Mouse (Mus musculus) limb, embryonic 11.5 days (tissue): ENCODE results near the gene Ddx1. TPM values are rescaled to one million over a fixed set of nuclear protein-coding genes. Genes with fewer than 3 reads are reported as not detected.
A peak's percentile ranks its signal among the peaks of the same experiment; 100 is the strongest.

Source experiments
- ATAC-seq: fragments of 200-750 bp; cut with Nextera tagmentation; 2 replicates; pipeline ENCODE4 v1.8.0; 2017; ENCODE audit warnings: low read depth; ENCODE audit not compliant: insufficient number of reproducible peaks, low FRiP score, low TSS enrichment
- DNase-seq: peaks from one replicate; pipeline ENCODE4 v3.0.0-alpha.2; 2015; ENCODE audit warnings: low spot score
- H3K27ac ChIP-seq: fragments of 300-500 bp; sonication (generic); replicated peaks from 2 replicates; pipeline ENCODE4 v1.5.1; 2014; ENCODE audit warnings: low read depth, mild to moderate bottlenecking, low read length
- H3K27me3 ChIP-seq: fragments of 300-500 bp; sonication (generic); 2 replicates; pipeline ENCODE4 v1.6.1; 2014; ENCODE audit warnings: mild to moderate bottlenecking, low read length, mixed read lengths; ENCODE audit not compliant: control insufficient read depth, insufficient read depth
- H3K36me3 ChIP-seq: fragments of 300-500 bp; sonication (generic); 2 replicates; pipeline ENCODE4 v1.6.1; 2014; ENCODE audit warnings: mild to moderate bottlenecking, low read length, moderate library complexity, mixed read lengths; ENCODE audit not compliant: control insufficient read depth, insufficient read depth
- H3K4me1 ChIP-seq: fragments of 300-500 bp; sonication (generic); 2 replicates; pipeline ENCODE4 v1.6.1; 2014; ENCODE audit warnings: low read length, mixed read lengths; ENCODE audit not compliant: control insufficient read depth, insufficient read depth
- H3K4me2 ChIP-seq: fragments of 300-500 bp; sonication (generic); 2 replicates; pipeline ENCODE4 v1.6.1; 2014; ENCODE audit warnings: low read depth, mild to moderate bottlenecking, moderate library complexity; ENCODE audit not compliant: severe bottlenecking
- H3K4me3 ChIP-seq: fragments of 300-500 bp; sonication (generic); 2 replicates; pipeline ENCODE4 v1.5.1; 2014; ENCODE audit warnings: low read depth, low read length
- H3K9ac ChIP-seq: fragments of 300-500 bp; sonication (generic); 2 replicates; pipeline ENCODE4 v1.6.1; 2014; ENCODE audit warnings: mild to moderate bottlenecking, low read length
- H3K9me3 ChIP-seq: fragments of 300-500 bp; sonication (generic); 2 replicates; pipeline ENCODE4 v1.6.1; 2016; ENCODE audit warnings: low read length; ENCODE audit not compliant: control insufficient read depth
- WGBS: fragments of 180-500 bp; shearing (Covaris S2); extraction: QIAGEN DNeasy Blood & Tissue Kit; methylation state at CpG from one replicate; pipeline ENCODE4 v1.1.7; 2014; 5-methylcytosine and 5-hydroxymethylcytosine counted together
- polyA plus RNA-seq: library from polyadenylated mRNA; unstranded; fragments of >200 nt; fragmentation: Nextera tagmentation; extraction: Ambion mirVana; gene quantifications from 2 replicates; pipeline ENCODE4 v1.2.1, GENCODE M21; 2014

Ddx1 gene
- polyA plus RNA-seq, 1 experiment from 2014 or later, result 193 TPM

- Histone ChIP-seq H3K4me1 (no peaks in the 10 kb centered on the region), H3K9me3 (no peaks in the 10 kb centered on the region), H3K36me3 (no peaks in the 10 kb centered on the region), H3K4me2 (no peak overlapping the region), H3K27ac (no peak overlapping the region), H3K4me3 (no peak overlapping the region), H3K9ac (no peak overlapping the region), H3K27me3 (no peaks in the 10 kb centered on the region)
- no peak for DNase-seq
- ATAC-seq, result no peak
- 50% methylated on average over 3 of the region's 3 CpGs for WGBS
Observed at GRCm38 (mm10) chr12:13255068-13255467, 6.1 kb upstream of the Ddx1 start.

GRCm38 (mm10) chr12:13249573-13249919, 533 bp upstream of the Ddx1 start:
- Histone ChIP-seq H3K27me3 (no peaks in the 10 kb centered on the region), H3K4me1 (no peaks in the 10 kb centered on the region), H3K36me3 (no peaks in the 10 kb centered on the region), H3K4me3 (peak overlapping the region; percentile 94), H3K27ac (no peak overlapping the region), H3K9me3 (no peaks in the 10 kb centered on the region), H3K4me2 (peak overlapping the region; percentile 54), H3K9ac (no peak overlapping the region)
- 92% methylated on average over 3 of the region's 3 CpGs for WGBS
- ATAC-seq (no peak), DNase-seq (no peak)

GRCm38 (mm10) chr12:13242453-13242852, 6.6 kb downstream of the Ddx1 start:
- Histone ChIP-seq H3K4me1 (no peaks in the 10 kb centered on the region), H3K4me2 (no peak overlapping the region), H3K27ac (no peak overlapping the region), H3K36me3 (peaks cover 25% of the 10 kb centered on the region; the same call in 1 of the 2 replicates), H3K4me3 (no peak overlapping the region), H3K9ac (no peak overlapping the region), H3K27me3 (no peaks in the 10 kb centered on the region), H3K9me3 (no peaks in the 10 kb centered on the region)
- ATAC-seq (no peak), DNase-seq (no peak)

- no peak overlapping the region for H3K4me3 ChIP-seq
- H3K4me2 ChIP-seq, result no peak overlapping the region
- H3K36me3 ChIP-seq, result peaks cover 17% of the 10 kb centered on the region
- DNase-seq (no peak), ATAC-seq (no peak)
- H3K27ac ChIP-seq, result no peak overlapping the region
- no peak overlapping the region for H3K9ac ChIP-seq
- H3K27me3 ChIP-seq, result no peaks in the 10 kb centered on the region
- no peaks in the 10 kb centered on the region for H3K9me3 ChIP-seq
- H3K4me1 ChIP-seq, result peaks cover 4% of the 10 kb centered on the region; the same call in 1 of the 2 replicates
- WGBS, result 87% methylated on average over 8 of the region's 8 CpGs
Observed at GRCm38 (mm10) chr12:13218101-13218514, 30.9 kb downstream of the Ddx1 start.

GRCm38 (mm10) chr12:13217568-13217967, 31.4 kb downstream of the Ddx1 start:
- Histone ChIP-seq H3K36me3 (peaks cover 15% of the 10 kb centered on the region), H3K9ac (no peak overlapping the region), H3K27me3 (no peaks in the 10 kb centered on the region), H3K27ac (no peak overlapping the region), H3K4me2 (no peak overlapping the region), H3K4me3 (no peak overlapping the region), H3K9me3 (no peaks in the 10 kb centered on the region), H3K4me1 (peaks cover 4% of the 10 kb centered on the region; the same call in 1 of the 2 replicates)
- DNase-seq (no peak), ATAC-seq (no peak)
- 80% methylated on average over 3 of the region's 3 CpGs for WGBS

GRCm38 (mm10) chr12:13216501-13217103, 32.4 kb downstream of the Ddx1 start:
- H3K9ac ChIP-seq, result no peak overlapping the region
- H3K36me3 ChIP-seq, result peaks cover 15% of the 10 kb centered on the region
- H3K4me2 ChIP-seq, result no peak overlapping the region
- ATAC-seq, result no peak
- peaks cover 4% of the 10 kb centered on the region; the same call in 1 of the 2 replicates for H3K4me1 ChIP-seq
- no peak overlapping the region for H3K4me3 ChIP-seq
- DNase-seq, result no peak
- H3K27ac ChIP-seq, result no peak overlapping the region
- WGBS, result 78% methylated on average over 5 of the region's 5 CpGs
- no peaks in the 10 kb centered on the region for H3K9me3 ChIP-seq
- H3K27me3 ChIP-seq, result no peaks in the 10 kb centered on the region

- no peak overlapping the region for H3K4me2 ChIP-seq
- no peak overlapping the region for H3K27ac ChIP-seq
Observed at GRCm38 (mm10) chr12:13214345-13215278, 34.4 kb downstream of the Ddx1 start.

GRCm38 (mm10) chr12:13211746-13212482, 37.1 kb downstream of the Ddx1 start:
- DNase-seq, result no peak
- no peak overlapping the region for H3K9ac ChIP-seq

More at GRCm38 (mm10) chr12:13214345-13215278, 34.4 kb downstream of the Ddx1 start:
- Histone ChIP-seq H3K4me1 (peaks cover 8% of the 10 kb centered on the region; the same call in 1 of the 2 replicates), H3K36me3 (peaks cover 10% of the 10 kb centered on the region), H3K27me3 (no peaks in the 10 kb centered on the region), H3K9ac (no peak overlapping the region), H3K9me3 (no peaks in the 10 kb centered on the region), H3K4me3 (no peak overlapping the region)
- WGBS, result 12% methylated on average over 11 of the region's 11 CpGs
- DNase-seq (peak; percentile 95), ATAC-seq (peak; percentile 84; the same call in 1 of the 2 replicates)

More at GRCm38 (mm10) chr12:13211746-13212482, 37.1 kb downstream of the Ddx1 start:
- no peak overlapping the region for H3K4me2 ChIP-seq
- no peaks in the 10 kb centered on the region for H3K27me3 ChIP-seq
- no peaks in the 10 kb centered on the region for H3K36me3 ChIP-seq
- no peaks in the 10 kb centered on the region for H3K9me3 ChIP-seq
- H3K4me1 ChIP-seq, result peaks cover 10% of the 10 kb centered on the region; the same call in 1 of the 2 replicates
- no peak overlapping the region for H3K4me3 ChIP-seq
- no peak for ATAC-seq
- H3K27ac ChIP-seq, result no peak overlapping the region; the same call in 1 of the 2 replicates
- 77% methylated on average over 11 of the region's 11 CpGs for WGBS
